Mouse (Mus musculus) right cerebral cortex, adult 2 months (tissue): ENCODE data around the gene Laptm4a.

Source experiments
- DNase-seq, 2 experiments: peaks; one replicate each; pipeline ENCODE4 v3.0.0; 2021 to 2022; ENCODE audit warnings: low spot score in 2 of 2

Gene Laptm4a

GRCm38 (mm10) chr12:8954161-8954561 is 32.7 kb downstream of the Laptm4a start:
- DNase-seq = no peak

- no peak for DNase-seq
Measured at GRCm38 (mm10) chr12:8961607-8962316, 40.3 kb downstream of the Laptm4a start.

GRCm38 (mm10) chr12:8969828-8970227 is 48.4 kb downstream of the Laptm4a start:
- no peak for DNase-seq

- DNase-seq = peak; percentile 93 to 94
Measured at GRCm38 (mm10) chr12:8973820-8974465, 52.5 kb downstream of the Laptm4a start, which contains the start of gene Wdr35. TSS of gene Wdr35 (plus strand) at chr12:8973892.

- DNase-seq = no peak
Measured at GRCm38 (mm10) chr12:8975076-8975475, 53.6 kb downstream of the Laptm4a start.
